Mouse (Mus musculus) left cerebral cortex, adult 18-20 months (tissue): ENCODE measurements at regions not wholly inside any gene's neighbourhood (a gene's known extent, or its start where the extent isn't known, plus 50 kb on each side); places are given as distances from the start of the nearest gene placed in this dataset.
"Not testable (repeated sequence)": the region's sequence is repeated elsewhere in the genome, so short reads cannot be mapped to it uniquely, and the experiment has no call there.

Source experiments
- DNase-seq, 2 experiments: peaks; one replicate each; pipeline ENCODE4 v3.0.0; 2021 to 2022; ENCODE audit warnings: low spot score in 2 of 2, mixed read lengths in 1 of 2

GRCm38 (mm10) chr13:3035291-3035690, 502.6 kb upstream of the Gdi2 start:
- not testable (repeated sequence) for DNase-seq

- peak in 1 of 2 experiments; percentile 1 for DNase-seq
These were observed 500.9 kb upstream of the Gdi2 start for GRCm38 (mm10) chr13:3037010-3037409.

GRCm38 (mm10) chr13:3046381-3047105, 491.3 kb upstream of the Gdi2 start:
- DNase-seq: not testable (repeated sequence)

- not testable (repeated sequence) for DNase-seq
These were observed 454.4 kb upstream of the Gdi2 start for GRCm38 (mm10) chr13:3083480-3083879.

GRCm38 (mm10) chr13:3089971-3090370, 447.9 kb upstream of the Gdi2 start:
- DNase-seq: not testable (repeated sequence)

- not testable (repeated sequence) for DNase-seq
These were observed 431.3 kb upstream of the Gdi2 start for GRCm38 (mm10) chr13:3106543-3106942.

GRCm38 (mm10) chr13:3128150-3128549, 409.7 kb upstream of the Gdi2 start:
- DNase-seq: not testable (repeated sequence)

GRCm38 (mm10) chr13:3137281-3137680, 400.6 kb upstream of the Gdi2 start:
- not testable (repeated sequence) for DNase-seq

GRCm38 (mm10) chr13:3138698-3139097, 399.2 kb upstream of the Gdi2 start:
- DNase-seq: no peak

GRCm38 (mm10) chr13:3145513-3145912, 392.4 kb upstream of the Gdi2 start:
- DNase-seq: not testable (repeated sequence)
